In the genomic region with DNA sequence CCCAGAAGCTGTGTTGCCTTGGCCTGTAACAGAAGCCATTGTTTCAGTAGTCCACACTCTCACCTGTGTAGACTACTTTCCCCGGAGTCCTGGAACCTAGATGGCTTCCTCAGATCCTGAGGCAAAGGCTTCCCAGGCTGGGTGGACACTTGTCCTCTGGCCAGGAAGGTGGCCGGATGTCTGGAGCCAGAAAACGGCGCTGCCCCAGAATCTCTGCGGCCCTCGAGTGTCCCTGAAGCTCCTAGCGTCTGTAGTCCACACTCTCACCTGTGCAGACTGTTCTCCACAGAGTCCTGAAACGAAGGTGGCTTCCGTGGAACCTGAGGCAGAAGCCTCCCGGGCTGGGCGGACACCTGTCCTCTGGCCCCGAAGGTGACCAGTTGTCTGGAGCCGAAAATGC, we compare ENCODE assay signal across 18 mouse cellular contexts. TPM values are rescaled to one million over a fixed set of nuclear protein-coding genes. Genes with fewer than 3 reads are reported as not detected.
DNase-seq lines count a peak whose midpoint lies in the region; ATAC-seq and TF ChIP-seq lines count a peak whose summit lies in the region.
"Not testable (repeated sequence)": the region's sequence is repeated elsewhere in the genome, so short reads cannot be mapped to it uniquely, and the experiment has no call there.
"Had no signal": no experiment of that assay in that cellular context is flagged by ENCODE, and none has a peak within 500 bp of the region (broad histone marks: within the 10 kb centered on the region; RNA-seq: fewer than 3 reads in every experiment).

No protein-coding gene starts in this region.

- H3K27me3 ChIP-seq in heart, embryonic 10.5 days (ENCODE audit: insufficient read depth, poor library complexity, severe bottlenecking); midbrain, embryonic 11.5 days (ENCODE audit: control insufficient read depth, insufficient read depth, low read length): not testable (repeated sequence)

- ATAC-seq in midbrain, embryonic 11.5 days (ENCODE audit: low FRiP score), result not testable (repeated sequence)

- peak; percentile 1 for DNase-seq in gastrocnemius, adult 2 months
- peak; percentile 4 for DNase-seq in gastrocnemius, postnatal 25 days
- peak; percentile 54 for DNase-seq in heart, embryonic 10.5 days (ENCODE audit: low spot score)
- peak; percentile 3 for DNase-seq in heart, postnatal 4 days
- peak; percentile 0 for DNase-seq in liver
- peak; percentile 31 for DNase-seq in midbrain, embryonic 11.5 days (ENCODE audit: low spot score, missing footprints)
- peak; percentile 3 for DNase-seq in ovary, postnatal 36 days (ENCODE audit: low spot score)

- intact Hi-C loops in gastrocnemius, adult 2 months (cut with DNase I), result not testable (repeated sequence)

- not testable (repeated sequence) for H3K9ac ChIP-seq in midbrain, embryonic 11.5 days (ENCODE audit: low read length)

- TF ChIP-seq CTCF in gastrocnemius, adult 2 months (IDR thresholded peaks at IDR 0.05), result not testable (repeated sequence)

- H3K4me1 ChIP-seq in heart, embryonic 10.5 days; midbrain, embryonic 11.5 days (ENCODE audit: control insufficient read depth, insufficient read depth, low read length): not testable (repeated sequence)

- not testable (repeated sequence) for H3K36me3 ChIP-seq in heart, embryonic 10.5 days; midbrain, embryonic 11.5 days (ENCODE audit: control insufficient read depth, insufficient read depth, low read length)

- H3K9me3 ChIP-seq in heart, embryonic 10.5 days; midbrain, embryonic 11.5 days (ENCODE audit: control insufficient read depth, low read length): not testable (repeated sequence)

- WGBS in heart, embryonic 10.5 days, result 84% methylated on average over 13 of the region's 13 CpGs
- WGBS in midbrain, embryonic 11.5 days, result 88% methylated on average over 13 of the region's 13 CpGs

- not testable (repeated sequence) for H3K27ac ChIP-seq in gastrocnemius, adult 2 months; heart, embryonic 10.5 days; midbrain, embryonic 11.5 days (ENCODE audit: low read depth, low read length)

- not testable (repeated sequence) for H3K4me2 ChIP-seq in midbrain, embryonic 11.5 days

- H3K4me3 ChIP-seq in gastrocnemius, adult 2 months; heart, embryonic 10.5 days; midbrain, embryonic 11.5 days (ENCODE audit: low read depth, low read length): not testable (repeated sequence)

RNA-seq across cellular contexts. Expression of a gene that starts 30.1 kb away (rescaled TPM):
- not detected for total RNA-seq in gastrocnemius, adult 2 months (2021)
- total RNA-seq in gastrocnemius, postnatal 25 days (2021), result not detected
- polyA plus RNA-seq in heart, embryonic 10.5 days (2016; fragmentation: Nextera tagmentation; extraction: Ambion mirVana), result not detected in 2 replicates
- 1 to 10 TPM in 1 of 2 experiments, not detected in 1; 5.2 TPM for total RNA-seq in heart, postnatal 4 days (2021)
- not detected in 2 replicates for polyA plus RNA-seq in midbrain, embryonic 11.5 days (2014; fragmentation: Nextera tagmentation; extraction: Ambion mirVana)
- total RNA-seq: adrenal gland, postnatal 36 days; CH12.LX; ES-E14; MEL had no signal
- polyA plus RNA-seq: activated CD4-positive, CD25-positive, alpha-beta regulatory T cell, adult 4 months; adrenal gland, adult 2 months; brain, embryonic 14.5 days; C2C12; CD4-positive, CD25-positive, alpha-beta regulatory T cell, adult 4 months; G1E; Patski had no signal

Comparison
In these comparisons a context has a peak if more than half of its experiments do, and no peak if none do; other contexts are left out.
1. DNase-seq: peak in every context shown above with its lines; median percentile 54 in heart, embryonic 10.5 days; 31 in midbrain, embryonic 11.5 days; 4 in gastrocnemius, postnatal 25 days; 3 in heart, postnatal 4 days; 3 in ovary, postnatal 36 days; 1 in gastrocnemius, adult 2 months; 0 in liver.